Mouse (Mus musculus) ovary, postnatal 14 days (tissue): Measurements from ENCODE around the gene Tgds.
A peak's percentile ranks its signal among the peaks of the same experiment; 100 is the strongest.
"Not testable (repeated sequence)": the region's sequence is repeated elsewhere in the genome, so short reads cannot be mapped to it uniquely, and the experiment has no call there.

ENCODE experiments used
- DNase-seq: peaks from one replicate; pipeline ENCODE4 v3.0.0; 2022; ENCODE audit warnings: low spot score

The Tgds gene

GRCm38 (mm10) chr14:118131931-118132641 lies 469 bp downstream of the Tgds start:
- no peak for DNase-seq

- DNase-seq: no peak
Observed at GRCm38 (mm10) chr14:118131472-118131871, 1.1 kb downstream of the Tgds start.

GRCm38 (mm10) chr14:118126301-118126700 lies 6.3 kb downstream of the Tgds start:
- DNase-seq: no peak

GRCm38 (mm10) chr14:118124771-118125170 lies 7.8 kb downstream of the Tgds start:
- no peak for DNase-seq

GRCm38 (mm10) chr14:118124129-118124528 lies 8.4 kb downstream of the Tgds start:
- DNase-seq: no peak

GRCm38 (mm10) chr14:118113116-118113515 lies 19.4 kb downstream of the Tgds start:
- DNase-seq: no peak

GRCm38 (mm10) chr14:118107479-118107878 lies 25.1 kb downstream of the Tgds start:
- not testable (repeated sequence) for DNase-seq

- DNase-seq: no peak
Observed at GRCm38 (mm10) chr14:118101227-118101990, 31.1 kb downstream of the Tgds start.

- no peak for DNase-seq
Observed at GRCm38 (mm10) chr14:118098265-118098664, 34.3 kb downstream of the Tgds start.

GRCm38 (mm10) chr14:118089806-118090392 lies 42.7 kb downstream of the Tgds start:
- DNase-seq: no peak

- DNase-seq: peak; percentile 92
Observed at GRCm38 (mm10) chr14:118089215-118089805, 43.2 kb downstream of the Tgds start.

GRCm38 (mm10) chr14:118088437-118089207 lies 43.9 kb downstream of the Tgds start:
- DNase-seq: no peak

GRCm38 (mm10) chr14:118086271-118087035 lies 46.1 kb downstream of the Tgds start:
- DNase-seq: no peak

GRCm38 (mm10) chr14:118083851-118084250 lies 48.7 kb downstream of the Tgds start:
- no peak for DNase-seq

- DNase-seq: no peak
Observed at GRCm38 (mm10) chr14:118080606-118081005, 51.9 kb downstream of the Tgds start.

- no peak for DNase-seq
Observed at GRCm38 (mm10) chr14:118070100-118070499, 62.5 kb downstream of the Tgds start.

- DNase-seq: no peak
Observed at GRCm38 (mm10) chr14:118069439-118070079, 63.0 kb downstream of the Tgds start.
